Mouse (Mus musculus): ENCODE data around the gene Dtx2. TPM values are rescaled to one million over a fixed set of nuclear protein-coding genes. Genes with fewer than 3 reads are reported as not detected.
A peak's percentile ranks its signal among the peaks of the same experiment; 100 is the strongest.

Dtx2 gene
- total and polyA plus RNA-seq, 2 experiments from 2014 or later = 14.6 to 27.4 TPM

GRCm38 (mm10) chr5:136016014-136016876 lies 21.6 kb downstream of the Dtx2 start:
- H3K27me3 ChIP-seq (ENCODE audit: control insufficient read depth, insufficient read depth, low read length) = no peaks in the 10 kb centered on the region
- H3K4me3 ChIP-seq (ENCODE audit: low read depth, low read length) = no peak overlapping the region
- H3K27ac ChIP-seq (ENCODE audit: low read depth) = peak overlapping the region; percentile 77
- no peak for DNase-seq (ENCODE audit: low spot score)
- H3K4me1 ChIP-seq (ENCODE audit: control insufficient read depth, insufficient read depth) = peaks cover 29% of the 10 kb centered on the region
- TF ChIP-seq CTCF (IDR thresholded peaks at IDR 0.05; ENCODE audit: low read depth) = no peak
- no peak for TF ChIP-seq EP300 (IDR thresholded peaks at IDR 0.05; ENCODE audit: low read depth)
- peaks cover 22% of the 10 kb centered on the region for H3K36me3 ChIP-seq (replicated peaks; ENCODE audit: control insufficient read depth, insufficient read depth, low read length)
- ATAC-seq (ENCODE audit: insufficient read depth, low read depth) = peak; percentile 13; the same call in 1 of the 2 replicates
- 44% methylated on average over 10 of the region's 10 CpGs for WGBS
- no peak overlapping the region for H3K9ac ChIP-seq (replicated peaks; ENCODE audit: low read depth, low read length)
- H3K4me2 ChIP-seq (ENCODE audit: low read depth, low read length) = no peak overlapping the region
- H3K9me3 ChIP-seq (replicated peaks; ENCODE audit: control insufficient read depth, low read length) = no peaks in the 10 kb centered on the region

DNA sequence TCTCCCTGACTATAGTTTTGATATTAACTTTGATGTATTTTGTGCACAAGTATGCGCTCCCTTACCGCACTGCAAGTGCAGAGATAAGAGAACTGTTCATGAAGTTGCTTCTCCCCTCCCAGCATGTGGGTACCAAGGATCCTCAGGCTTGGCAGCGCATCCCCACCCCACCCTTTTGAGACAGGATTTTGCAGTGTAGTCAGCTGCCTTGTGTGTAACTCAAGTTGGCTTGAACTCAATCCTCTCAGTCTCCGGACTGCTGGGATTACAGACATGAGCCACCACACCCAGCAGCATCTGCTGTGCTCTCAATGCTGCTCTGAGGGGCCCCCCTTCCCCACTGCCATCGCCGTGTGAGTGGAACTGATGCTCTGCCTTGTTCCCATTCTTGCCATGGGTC lies 22.7 kb downstream of the Dtx2 start:
- no peak for DNase-seq (ENCODE audit: low spot score)
- no peak overlapping the region for H3K27ac ChIP-seq (ENCODE audit: low read depth)
- H3K9me3 ChIP-seq (replicated peaks; ENCODE audit: control insufficient read depth, low read length) = no peaks in the 10 kb centered on the region
- WGBS = 72% methylated on average over 6 of the region's 6 CpGs
- no peak overlapping the region for H3K4me3 ChIP-seq (ENCODE audit: low read depth, low read length)
- no peak overlapping the region for H3K4me2 ChIP-seq (ENCODE audit: low read depth, low read length)
- TF ChIP-seq CTCF (IDR thresholded peaks at IDR 0.05; ENCODE audit: low read depth) (no peak), EP300 (IDR thresholded peaks at IDR 0.05; ENCODE audit: low read depth) (no peak)
- no peak overlapping the region for H3K9ac ChIP-seq (replicated peaks; ENCODE audit: low read depth, low read length)
- peaks cover 19% of the 10 kb centered on the region for H3K36me3 ChIP-seq (replicated peaks; ENCODE audit: control insufficient read depth, insufficient read depth, low read length)
- H3K27me3 ChIP-seq (ENCODE audit: control insufficient read depth, insufficient read depth, low read length) = no peaks in the 10 kb centered on the region
- peaks cover 29% of the 10 kb centered on the region for H3K4me1 ChIP-seq (ENCODE audit: control insufficient read depth, insufficient read depth)
- ATAC-seq (ENCODE audit: insufficient read depth, low read depth) = no peak

- no peak for TF ChIP-seq EP300 (IDR thresholded peaks at IDR 0.05; ENCODE audit: low read depth)
- no peak for TF ChIP-seq CTCF (IDR thresholded peaks at IDR 0.05; ENCODE audit: low read depth)
- peaks cover 10% of the 10 kb centered on the region; the same call in 1 of the 2 replicates for H3K36me3 ChIP-seq (replicated peaks; ENCODE audit: control insufficient read depth, insufficient read depth, low read length)
- H3K4me3 ChIP-seq (ENCODE audit: low read depth, low read length) = no peak overlapping the region
- H3K9ac ChIP-seq (replicated peaks; ENCODE audit: low read depth, low read length) = no peak overlapping the region; the same call in 1 of the 2 replicates
- 63% methylated on average over 2 of the region's 2 CpGs for WGBS
- H3K27me3 ChIP-seq (ENCODE audit: control insufficient read depth, insufficient read depth, low read length) = no peaks in the 10 kb centered on the region
- DNase-seq (ENCODE audit: low spot score) (no peak), ATAC-seq (ENCODE audit: insufficient read depth, low read depth) (no peak)
- H3K27ac ChIP-seq (ENCODE audit: low read depth) = no peak overlapping the region
- H3K4me1 ChIP-seq (ENCODE audit: control insufficient read depth, insufficient read depth) = peaks cover 29% of the 10 kb centered on the region
- no peaks in the 10 kb centered on the region for H3K9me3 ChIP-seq (replicated peaks; ENCODE audit: control insufficient read depth, low read length)
- no peak overlapping the region for H3K4me2 ChIP-seq (ENCODE audit: low read depth, low read length)
Observed at GRCm38 (mm10) chr5:136018726-136019125, 24.1 kb downstream of the Dtx2 start.

GRCm38 (mm10) chr5:136019907-136020306 lies 25.3 kb downstream of the Dtx2 start:
- ATAC-seq (ENCODE audit: insufficient read depth, low read depth) (no peak), DNase-seq (ENCODE audit: low spot score) (no peak)
- Histone ChIP-seq H3K9me3 (replicated peaks; ENCODE audit: control insufficient read depth, low read length) (no peaks in the 10 kb centered on the region), H3K4me2 (ENCODE audit: low read depth, low read length) (no peak overlapping the region), H3K27me3 (ENCODE audit: control insufficient read depth, insufficient read depth, low read length) (no peaks in the 10 kb centered on the region), H3K9ac (replicated peaks; ENCODE audit: low read depth, low read length) (no peak overlapping the region), H3K36me3 (replicated peaks; ENCODE audit: control insufficient read depth, insufficient read depth, low read length) (peaks cover 10% of the 10 kb centered on the region; the same call in 1 of the 2 replicates), H3K4me1 (ENCODE audit: control insufficient read depth, insufficient read depth) (peaks cover 29% of the 10 kb centered on the region), H3K27ac (ENCODE audit: low read depth) (no peak overlapping the region), H3K4me3 (ENCODE audit: low read depth, low read length) (no peak overlapping the region)
- WGBS = 17% methylated on average over 1 of the region's 1 CpGs
- no peak for TF ChIP-seq CTCF (IDR thresholded peaks at IDR 0.05; ENCODE audit: low read depth)
- TF ChIP-seq EP300 (IDR thresholded peaks at IDR 0.05; ENCODE audit: low read depth) = no peak

- TF ChIP-seq CTCF (IDR thresholded peaks at IDR 0.05; ENCODE audit: low read depth) = no peak
- no peak for TF ChIP-seq EP300 (IDR thresholded peaks at IDR 0.05; ENCODE audit: low read depth)
- DNase-seq (ENCODE audit: low spot score) (no peak), ATAC-seq (ENCODE audit: insufficient read depth, low read depth) (no peak)
- Histone ChIP-seq H3K4me2 (ENCODE audit: low read depth, low read length) (no peak overlapping the region), H3K9me3 (replicated peaks; ENCODE audit: control insufficient read depth, low read length) (no peaks in the 10 kb centered on the region), H3K9ac (replicated peaks; ENCODE audit: low read depth, low read length) (no peak overlapping the region), H3K4me1 (ENCODE audit: control insufficient read depth, insufficient read depth) (no peaks in the 10 kb centered on the region), H3K27ac (ENCODE audit: low read depth) (no peak overlapping the region), H3K36me3 (replicated peaks; ENCODE audit: control insufficient read depth, insufficient read depth, low read length) (peaks cover 46% of the 10 kb centered on the region), H3K4me3 (ENCODE audit: low read depth, low read length) (no peak overlapping the region), H3K27me3 (ENCODE audit: control insufficient read depth, insufficient read depth, low read length) (no peaks in the 10 kb centered on the region)
- WGBS = 72% methylated on average over 3 of the region's 3 CpGs
Observed at GRCm38 (mm10) chr5:136025712-136026111, 31.1 kb downstream of the Dtx2 start.
